Mouse (Mus musculus) gastrocnemius, postnatal 10 days (tissue): ENCODE measurements at regions not wholly inside any gene's neighbourhood (a gene's known extent, or its start where the extent isn't known, plus 50 kb on each side); places are given as distances from the start of the nearest gene placed in this dataset.

Experiments
- DNase-seq: peaks from one replicate; pipeline ENCODE4 v3.0.0; 2021; ENCODE audit warnings: mixed read lengths

GRCm38 (mm10) chr7:36090291-36091123 lies 287.7 kb upstream of the Zfp507 start:
- DNase-seq: no peak

- DNase-seq: no peak
These were observed 284.8 kb upstream of the Zfp507 start for GRCm38 (mm10) chr7:36087598-36087997.

- no peak for DNase-seq
These were observed 275.9 kb upstream of the Zfp507 start for GRCm38 (mm10) chr7:36078666-36079065.

GRCm38 (mm10) chr7:36078089-36078654 lies 275.4 kb upstream of the Zfp507 start:
- DNase-seq: no peak

- peak; percentile 17 for DNase-seq
These were observed 274.5 kb upstream of the Zfp507 start for GRCm38 (mm10) chr7:36077271-36077670.

- DNase-seq: no peak
These were observed 273.2 kb upstream of the Zfp507 start for GRCm38 (mm10) chr7:36076021-36076441.

- DNase-seq: peak; percentile 64
These were observed 269.0 kb upstream of the Zfp507 start for GRCm38 (mm10) chr7:36071774-36072173.

GRCm38 (mm10) chr7:36066725-36067124 lies 263.9 kb upstream of the Zfp507 start:
- DNase-seq: no peak

- DNase-seq: no peak
These were observed 258.9 kb upstream of the Zfp507 start for GRCm38 (mm10) chr7:36061679-36062078.

GRCm38 (mm10) chr7:36060426-36060825 lies 257.6 kb upstream of the Zfp507 start:
- no peak for DNase-seq

- no peak for DNase-seq
These were observed 243.2 kb upstream of the Zfp507 start for GRCm38 (mm10) chr7:36046053-36046452.

- no peak for DNase-seq
These were observed 229.1 kb upstream of the Zfp507 start for GRCm38 (mm10) chr7:36031881-36032280.

- no peak for DNase-seq
These were observed 220.2 kb upstream of the Zfp507 start for GRCm38 (mm10) chr7:36023015-36023414.

- DNase-seq: no peak
These were observed 219.7 kb upstream of the Zfp507 start for GRCm38 (mm10) chr7:36022489-36022888.

GRCm38 (mm10) chr7:36016926-36017753 lies 214.3 kb upstream of the Zfp507 start:
- DNase-seq: no peak

GRCm38 (mm10) chr7:35996609-35997008 lies 193.8 kb upstream of the Zfp507 start:
- DNase-seq: no peak

GRCm38 (mm10) chr7:35992511-35992910 lies 189.7 kb upstream of the Zfp507 start:
- DNase-seq: no peak

GRCm38 (mm10) chr7:35991141-35991540 lies 188.3 kb upstream of the Zfp507 start:
- no peak for DNase-seq

GRCm38 (mm10) chr7:35989456-35989855 lies 186.7 kb upstream of the Zfp507 start:
- DNase-seq: no peak

- DNase-seq: no peak
These were observed 185.8 kb upstream of the Zfp507 start for GRCm38 (mm10) chr7:35988449-35989109.

GRCm38 (mm10) chr7:35977986-35978385 lies 175.2 kb upstream of the Zfp507 start:
- DNase-seq: no peak

- DNase-seq: no peak
These were observed 155.9 kb upstream of the Zfp507 start for GRCm38 (mm10) chr7:35958731-35959130.
